Mouse (Mus musculus) neutrophil, adult 5-6 weeks (primary cell): ENCODE data around the gene Rnf212b. TPM values are rescaled to one million over a fixed set of nuclear protein-coding genes. Genes with fewer than 3 reads are reported as not detected.
"Not testable (repeated sequence)": the region's sequence is repeated elsewhere in the genome, so short reads cannot be mapped to it uniquely, and the experiment has no call there.

Experiments
- ATAC-seq: fragments of 151-379, 151-347 bp; 2 replicates; pipeline ENCODE4 v1.8.0; 2017; ENCODE audit warnings: mild to moderate bottlenecking, moderate TSS enrichment; ENCODE audit not compliant: insufficient number of reproducible peaks, poor library complexity, low FRiP score, severe bottlenecking; ENCODE audit errors: extremely low read depth
- total RNA-seq: library from RNA; stranded (forward); fragments of 200-1000 nt; gene quantifications from 2 replicates; pipeline ENCODE4 v1.2.3, GENCODE M21; 2017

Gene Rnf212b
- total RNA-seq = not detected in 2 replicates

- ATAC-seq = no peak
These were observed at the start of gene Rnf212b for GRCm38 (mm10) chr14:54813991-54814390. Rnf212b (plus strand) TSS chr14:54814141.

DNA sequence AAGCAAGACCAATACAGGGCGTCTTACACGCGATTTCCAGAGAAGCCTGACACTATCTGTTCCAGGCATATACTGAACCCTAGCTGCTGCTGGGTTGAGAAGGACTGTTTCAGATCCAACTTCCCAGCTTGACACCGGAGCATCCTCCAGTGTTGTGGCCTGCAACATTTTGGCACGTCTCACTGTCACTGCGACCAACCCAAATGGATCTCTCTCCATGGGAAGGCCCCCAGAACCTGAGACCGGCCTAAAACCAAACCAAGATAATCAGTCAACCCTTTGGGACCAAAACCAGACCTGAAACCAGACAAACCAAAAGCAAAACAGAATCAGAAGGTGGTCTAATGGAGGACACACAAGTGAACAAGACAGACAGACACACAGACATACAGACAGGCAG lies 47.0 kb upstream of the Rnf212b start:
- not testable (repeated sequence) for ATAC-seq

DNA sequence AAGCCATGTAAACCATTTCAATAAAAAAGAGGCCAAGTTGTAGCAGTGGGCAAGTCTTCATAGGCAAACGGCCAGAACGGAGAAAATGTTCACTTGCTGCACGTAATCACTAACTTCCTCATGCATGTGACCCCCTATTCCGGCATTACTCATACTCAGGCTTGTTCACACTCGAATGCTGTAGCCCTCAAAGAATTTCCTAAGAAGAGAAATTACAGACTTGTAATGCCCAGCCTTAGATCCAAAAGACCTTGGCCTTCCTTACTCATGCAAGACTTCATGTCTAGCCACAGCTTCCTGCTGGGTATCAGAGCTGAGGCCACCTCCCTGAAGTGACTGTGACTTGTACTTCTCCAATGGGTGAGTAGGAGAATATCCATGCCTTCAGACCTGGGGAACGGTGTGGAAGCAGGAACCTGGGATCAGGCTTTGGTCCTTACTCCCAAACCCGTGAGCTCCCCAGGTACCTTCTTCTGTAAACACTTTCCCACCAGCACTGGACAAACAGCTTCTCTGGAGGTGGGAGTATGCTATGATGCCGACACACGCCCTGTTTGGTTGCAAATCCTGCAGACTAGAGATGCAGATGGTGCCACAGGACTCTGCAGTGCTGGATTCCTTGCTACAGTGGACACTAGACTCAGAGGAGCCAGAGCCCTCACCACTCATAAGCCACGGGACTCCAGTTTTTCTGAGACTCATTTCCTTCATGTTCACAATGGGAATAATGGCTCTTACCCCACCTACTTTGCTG lies 45.5 kb upstream of the Rnf212b start:
- no peak for ATAC-seq

DNA sequence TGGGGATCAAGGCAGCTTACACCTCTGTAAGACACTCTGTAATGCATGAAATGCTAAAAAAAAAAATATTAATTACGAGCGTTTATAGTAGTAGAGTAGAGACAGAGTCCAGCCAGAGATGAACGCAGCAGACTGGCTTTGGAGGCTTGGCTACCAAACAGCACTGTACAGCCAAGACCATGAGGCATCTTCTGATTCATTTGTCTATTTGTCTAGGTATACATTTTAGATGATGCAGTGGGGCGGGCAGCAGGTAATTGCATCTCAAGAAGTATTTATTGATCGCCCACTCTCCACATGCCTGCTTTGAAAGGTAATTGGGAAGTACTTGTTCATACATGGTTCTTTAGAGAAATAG lies 44.9 kb upstream of the Rnf212b start:
- no peak for ATAC-seq

DNA sequence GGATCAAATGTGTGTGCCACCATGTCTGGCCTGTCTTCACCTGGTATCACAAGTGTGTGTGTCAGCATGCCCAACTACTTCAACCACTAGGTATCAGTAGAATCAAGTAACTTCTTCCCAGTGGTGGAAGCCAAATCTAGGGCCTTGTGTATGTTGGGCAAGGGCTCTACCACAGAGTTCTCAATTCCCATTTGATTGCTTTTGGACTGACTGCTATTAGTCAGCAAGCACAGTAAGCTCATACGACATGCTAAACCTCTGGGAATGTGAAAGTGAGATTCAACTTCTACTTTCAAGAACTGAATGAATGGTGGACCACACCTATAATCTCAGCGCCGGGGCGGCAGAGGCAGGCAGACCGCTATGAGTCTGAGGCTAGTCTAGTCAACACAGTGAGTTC lies 43.6 kb upstream of the Rnf212b start:
- ATAC-seq = no peak

- no peak for ATAC-seq
These were observed 41.5 kb upstream of the Rnf212b start for GRCm38 (mm10) chr14:54772333-54772856.

GRCm38 (mm10) chr14:54775534-54776041 lies 38.4 kb upstream of the Rnf212b start:
- ATAC-seq = no peak

- no peak for ATAC-seq
These were observed 37.2 kb upstream of the Rnf212b start for GRCm38 (mm10) chr14:54776768-54777167.

- ATAC-seq = no peak
These were observed 36.0 kb upstream of the Rnf212b start for GRCm38 (mm10) chr14:54777893-54778292.

- no peak for ATAC-seq
These were observed 33.9 kb upstream of the Rnf212b start for GRCm38 (mm10) chr14:54780084-54780483.

DNA sequence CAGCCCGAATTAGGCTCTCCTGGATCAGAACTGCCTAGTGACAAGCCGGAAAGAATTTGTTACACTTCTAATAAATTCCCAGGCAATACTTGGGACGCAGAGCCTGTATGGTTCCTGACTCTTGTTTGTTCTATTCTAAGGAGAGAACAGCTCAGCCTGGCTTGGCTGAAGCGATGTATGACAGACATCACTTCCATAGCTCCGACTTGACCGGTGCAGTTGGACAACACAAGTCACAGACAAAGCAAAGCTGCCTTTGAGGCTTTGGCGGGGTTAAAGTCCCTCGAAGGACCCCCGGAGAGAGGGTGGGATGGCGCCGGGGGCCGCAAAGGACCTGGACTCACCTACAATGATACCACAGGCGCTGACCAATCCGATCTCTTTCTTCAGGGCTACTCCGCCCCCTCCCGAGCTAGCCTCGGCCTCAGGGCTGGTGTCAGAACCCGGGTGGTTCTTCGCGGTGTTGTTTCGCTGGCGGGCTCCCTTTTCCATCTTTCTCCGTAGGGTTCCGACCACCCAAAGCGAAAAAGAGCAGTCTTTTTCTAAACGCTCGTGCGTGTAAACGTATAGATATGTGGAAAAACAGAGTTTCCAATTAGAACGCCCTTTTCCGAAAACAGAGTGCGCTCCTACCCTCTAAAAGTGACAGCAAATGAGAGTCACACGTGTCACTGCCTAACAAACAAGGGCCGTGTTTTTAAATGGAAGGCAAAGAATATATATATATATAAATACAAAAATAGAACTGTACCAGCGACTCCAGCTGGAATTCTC lies 32.9 kb upstream of the Rnf212b start:
- ATAC-seq = no peak

DNA sequence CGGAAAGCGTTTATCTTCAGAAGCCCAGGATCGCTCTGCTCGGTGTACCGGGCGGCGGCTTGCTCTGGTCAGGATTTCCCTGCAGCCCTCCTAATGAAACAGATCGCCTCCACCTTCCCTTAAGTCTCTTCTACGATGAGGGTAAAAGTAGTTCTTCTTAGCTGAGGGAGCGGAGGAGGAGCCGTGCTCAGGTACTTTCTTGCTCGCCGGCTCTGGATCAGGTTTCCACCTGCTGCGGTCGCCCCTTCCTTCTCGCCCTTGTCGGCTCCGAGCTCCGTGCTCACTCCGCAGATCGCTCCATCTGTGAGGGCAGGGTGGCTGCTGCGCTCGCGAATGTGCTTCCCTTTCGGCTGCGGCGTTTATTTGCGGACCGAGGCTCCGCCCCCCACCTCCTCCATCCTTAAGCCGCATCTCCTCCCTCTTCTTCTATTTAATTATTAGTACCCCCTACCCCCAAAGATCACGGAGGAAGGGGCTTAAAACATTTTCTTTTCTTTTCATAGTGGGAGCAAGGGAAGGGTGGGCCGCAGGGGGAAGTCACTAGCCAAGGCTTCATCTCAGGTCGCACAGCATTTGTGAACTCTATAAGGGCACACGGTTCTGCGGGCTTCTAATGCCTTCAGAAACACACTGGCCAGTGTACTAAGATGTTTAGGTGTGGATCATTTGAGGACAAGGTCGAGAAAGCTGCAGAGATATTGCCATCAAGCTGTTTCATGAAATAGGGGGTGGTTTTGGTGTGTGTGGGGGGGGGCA lies 32.2 kb upstream of the Rnf212b start, which contains the start of gene Slc7a8:
TSS of gene Slc7a8 (minus strand) at position 337 of the 756 bp plus-strand sequence.
- peak; percentile 73 for ATAC-seq

GRCm38 (mm10) chr14:54782971-54783370 lies 31.0 kb upstream of the Rnf212b start:
- ATAC-seq = no peak

DNA sequence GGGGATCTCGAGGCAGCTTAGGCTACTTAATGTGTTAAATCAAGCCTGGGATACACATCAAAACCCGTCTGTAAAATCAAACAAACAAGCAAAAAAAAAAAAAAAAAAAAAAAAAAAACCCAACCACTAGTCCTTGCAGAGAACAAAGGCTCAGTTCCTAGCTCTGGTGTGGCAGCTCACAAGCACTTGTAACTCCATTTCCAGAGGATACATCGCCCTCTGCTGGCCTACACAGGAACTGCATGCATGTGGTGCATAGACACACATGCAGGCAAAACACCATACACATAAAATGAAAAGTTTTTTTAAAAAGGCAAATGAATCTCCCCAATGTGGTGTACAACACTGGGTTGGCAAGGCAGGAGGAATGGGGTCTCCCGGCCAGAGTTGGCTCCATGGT lies 28.0 kb upstream of the Rnf212b start:
- ATAC-seq = peak; percentile 57

DNA sequence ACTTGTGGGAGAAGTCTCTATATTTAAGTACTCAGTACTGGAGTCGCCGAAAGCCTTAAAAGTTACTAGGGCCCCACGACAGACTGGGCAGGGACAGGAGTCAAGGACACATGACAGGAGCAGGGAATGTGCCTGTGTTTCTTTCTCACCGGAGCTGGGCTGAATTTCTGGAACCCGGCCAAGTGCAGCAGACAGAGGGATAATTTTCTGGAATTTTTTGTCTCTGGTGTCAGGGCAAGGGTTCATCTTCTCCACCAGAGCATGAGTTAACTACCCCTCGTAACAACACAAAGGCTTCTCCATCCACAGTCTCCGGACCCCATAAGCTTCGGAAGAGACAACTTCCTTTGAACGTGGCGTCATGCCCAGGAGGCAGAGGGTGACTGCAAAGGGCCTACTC lies 27.5 kb upstream of the Rnf212b start:
- ATAC-seq = no peak

- ATAC-seq = no peak
These were observed 26.7 kb upstream of the Rnf212b start for GRCm38 (mm10) chr14:54787226-54787625.

DNA sequence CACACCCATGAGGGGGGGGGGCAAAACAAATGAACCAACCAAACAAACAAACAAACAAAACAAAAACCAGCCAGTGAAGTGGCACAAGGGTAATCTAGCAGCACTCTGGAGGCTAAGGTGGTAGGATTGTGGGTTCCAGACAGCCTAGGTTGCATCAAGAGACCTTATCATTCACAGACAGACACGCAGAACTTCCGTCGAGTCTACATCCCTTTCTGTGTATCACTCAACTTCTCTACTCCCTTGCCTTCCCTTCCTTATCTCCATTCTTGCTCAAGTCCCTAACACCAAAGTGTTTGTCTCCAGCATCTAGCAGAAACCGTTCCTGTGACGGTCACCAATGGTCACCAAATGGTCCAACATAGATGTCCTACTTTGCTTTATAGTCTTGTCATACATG lies 25.7 kb upstream of the Rnf212b start:
- no peak for ATAC-seq

DNA sequence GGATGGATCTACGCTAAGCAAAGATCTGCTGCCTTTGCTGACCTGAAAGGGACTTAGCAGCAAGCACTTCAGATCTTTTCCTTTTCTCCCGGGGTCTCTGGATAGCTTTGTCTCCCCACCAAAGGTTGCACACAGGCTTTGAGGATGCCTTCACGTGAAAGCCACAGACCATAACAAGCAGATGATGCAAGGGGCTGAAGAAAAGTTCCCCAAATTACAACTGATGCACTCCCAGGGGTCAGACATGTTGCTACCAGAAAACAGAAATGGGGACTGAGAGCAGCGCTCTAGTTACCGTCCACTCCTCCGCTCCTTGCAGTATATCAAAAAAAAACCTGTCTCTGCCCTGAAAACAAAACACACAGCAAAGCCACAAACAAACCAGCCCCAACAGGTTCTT lies 21.8 kb upstream of the Rnf212b start:
- no peak for ATAC-seq

DNA sequence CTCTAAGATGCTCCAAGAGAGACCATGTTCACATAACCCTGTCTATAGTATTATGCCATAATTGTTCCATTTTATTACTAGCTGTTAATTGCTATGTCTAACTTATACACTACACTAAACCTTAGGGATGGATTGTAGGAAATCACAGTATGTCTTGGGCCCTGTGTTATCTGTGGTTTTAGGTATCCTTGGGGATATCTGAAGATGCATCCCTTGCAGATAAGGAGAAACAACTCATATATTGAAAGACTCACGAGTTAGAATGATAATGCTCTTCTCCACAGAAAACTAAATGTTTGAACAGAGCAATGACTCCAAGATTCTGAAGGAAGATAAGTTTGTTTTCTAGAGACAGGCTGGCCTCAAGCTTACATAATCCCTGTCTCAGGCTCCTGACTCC lies 20.6 kb upstream of the Rnf212b start:
- no peak for ATAC-seq
